Mouse (Mus musculus) stomach, embryonic 16.5 days (tissue): ENCODE data around the gene Robo4. TPM values are rescaled to one million over a fixed set of nuclear protein-coding genes. Genes with fewer than 3 reads are reported as not detected.

Experiments used
- ATAC-seq: fragments of 200-750 bp; cut with Nextera tagmentation; 2 replicates; pipeline ENCODE4 v1.8.0; 2017; ENCODE audit warnings: moderate number of reproducible peaks, moderate TSS enrichment; ENCODE audit not compliant: insufficient read depth, low FRiP score
- H3K27ac ChIP-seq: fragments of 300-500 bp; sonication (generic); 2 replicates; pipeline ENCODE4 v1.5.1; 2014; ENCODE audit warnings: low read length
- H3K27me3 ChIP-seq: fragments of 300-500 bp; sonication (generic); 2 replicates; pipeline ENCODE4 v1.6.1; 2014; ENCODE audit warnings: low read length, control low read depth, mixed read lengths; ENCODE audit not compliant: control insufficient read depth, insufficient read depth
- H3K36me3 ChIP-seq: fragments of 300-500 bp; sonication (generic); 2 replicates; pipeline ENCODE4 v1.6.1; 2014; ENCODE audit warnings: low read length; ENCODE audit not compliant: control insufficient read depth, insufficient read depth
- H3K4me1 ChIP-seq: fragments of 300-500 bp; sonication (generic); 2 replicates; pipeline ENCODE4 v1.6.1; 2014; ENCODE audit warnings: low read length, control low read depth, mixed read lengths; ENCODE audit not compliant: control insufficient read depth, insufficient read depth
- H3K4me2 ChIP-seq: fragments of 300-500 bp; sonication (generic); 2 replicates; pipeline ENCODE4 v1.6.1; 2014; ENCODE audit warnings: low read depth, low read length, mixed read lengths
- H3K4me3 ChIP-seq: fragments of 300-500 bp; sonication (generic); replicated peaks from 2 replicates; pipeline ENCODE4 v1.5.1; 2014; ENCODE audit warnings: mild to moderate bottlenecking, low read length
- H3K9ac ChIP-seq: fragments of 300-500 bp; sonication (generic); 2 replicates; pipeline ENCODE4 v1.6.1; 2014; ENCODE audit warnings: low read length
- H3K9me3 ChIP-seq: fragments of 300-500 bp; sonication (generic); replicated peaks from 2 replicates; pipeline ENCODE4 v1.6.1; 2016; ENCODE audit warnings: low read length, control low read depth; ENCODE audit not compliant: control insufficient read depth
- WGBS: fragments of 180-500 bp; shearing (Covaris S2); extraction: QIAGEN DNeasy Blood & Tissue Kit; methylation state at CpG from one replicate; pipeline ENCODE4 v1.1.7; 2014; 5-methylcytosine and 5-hydroxymethylcytosine counted together
- polyA plus RNA-seq: library from polyadenylated mRNA; unstranded; fragments of >200 nt; fragmentation: Nextera tagmentation; extraction: Ambion mirVana; gene quantifications from 2 replicates; pipeline ENCODE4 v1.2.1, GENCODE M21; 2015

The Robo4 gene
- polyA plus RNA-seq, 1 experiment from 2014 or later, result 13.3 TPM

GRCm38 (mm10) chr9:37414666-37415065 is 13.0 kb downstream of the Robo4 start:
- Histone ChIP-seq H3K36me3 (no peaks in the 10 kb centered on the region), H3K9me3 (no peaks in the 10 kb centered on the region), H3K4me3 (no peak overlapping the region), H3K4me1 (no peaks in the 10 kb centered on the region), H3K27me3 (no peaks in the 10 kb centered on the region), H3K9ac (no peak overlapping the region), H3K27ac (no peak overlapping the region), H3K4me2 (no peak overlapping the region)
- ATAC-seq, result no peak
- WGBS, result 66% methylated on average over 3 of the region's 3 CpGs

GRCm38 (mm10) chr9:37418791-37419190 is 17.1 kb downstream of the Robo4 start:
- ATAC-seq, result no peak
- H3K4me3 ChIP-seq, result no peak overlapping the region
- 73% methylated on average over 4 of the region's 4 CpGs for WGBS
- H3K9me3 ChIP-seq, result no peaks in the 10 kb centered on the region
- no peak overlapping the region for H3K4me2 ChIP-seq
- no peak overlapping the region for H3K9ac ChIP-seq
- no peaks in the 10 kb centered on the region for H3K27me3 ChIP-seq
- no peaks in the 10 kb centered on the region for H3K4me1 ChIP-seq
- H3K36me3 ChIP-seq, result no peaks in the 10 kb centered on the region
- no peak overlapping the region for H3K27ac ChIP-seq

GRCm38 (mm10) chr9:37420676-37421075 is 19.0 kb downstream of the Robo4 start:
- Histone ChIP-seq H3K9me3 (no peaks in the 10 kb centered on the region), H3K27me3 (no peaks in the 10 kb centered on the region), H3K9ac (peak overlapping the region; percentile 55; the same call in 1 of the 2 replicates), H3K4me3 (peak overlapping the region; percentile 40), H3K27ac (no peak overlapping the region), H3K36me3 (no peaks in the 10 kb centered on the region), H3K4me1 (no peaks in the 10 kb centered on the region), H3K4me2 (peak overlapping the region; percentile 57)
- WGBS, result under 1% methylated on average over 27 of the region's 27 CpGs
- peak; percentile 95 for ATAC-seq

GRCm38 (mm10) chr9:37421239-37421638 is 19.5 kb downstream of the Robo4 start:
- Histone ChIP-seq H3K27me3 (no peaks in the 10 kb centered on the region), H3K9me3 (no peaks in the 10 kb centered on the region), H3K4me2 (peak overlapping the region; percentile 57), H3K4me3 (peak overlapping the region; percentile 40), H3K36me3 (no peaks in the 10 kb centered on the region), H3K9ac (no peak overlapping the region), H3K4me1 (no peaks in the 10 kb centered on the region), H3K27ac (no peak overlapping the region)
- 0 out of 2 replicates have a peak, but pooled peaks have one; percentile 18 for ATAC-seq
- 22% methylated on average over 12 of the region's 12 CpGs for WGBS

- Histone ChIP-seq H3K9me3 (no peaks in the 10 kb centered on the region), H3K4me1 (peaks cover 4% of the 10 kb centered on the region; the same call in 1 of the 2 replicates), H3K27me3 (peaks cover 56% of the 10 kb centered on the region), H3K36me3 (no peaks in the 10 kb centered on the region), H3K9ac (no peak overlapping the region), H3K27ac (no peak overlapping the region), H3K4me3 (no peak overlapping the region), H3K4me2 (no peak overlapping the region)
- ATAC-seq, result no peak
- 17% methylated on average over 26 of the region's 26 CpGs for WGBS
Observed at GRCm38 (mm10) chr9:37429326-37429725, 27.6 kb downstream of the Robo4 start.

- H3K4me2 ChIP-seq, result peak overlapping the region; percentile 44
Observed at GRCm38 (mm10) chr9:37430582-37430981, 28.9 kb downstream of the Robo4 start.

GRCm38 (mm10) chr9:37432026-37432666 is 30.4 kb downstream of the Robo4 start:
- Histone ChIP-seq H3K4me3 (peak overlapping the region; percentile 27; the same call in 1 of the 2 replicates), H3K27ac (no peak overlapping the region), H3K36me3 (no peaks in the 10 kb centered on the region), H3K9ac (no peak overlapping the region), H3K9me3 (no peaks in the 10 kb centered on the region), H3K4me1 (peaks cover 4% of the 10 kb centered on the region; the same call in 1 of the 2 replicates), H3K27me3 (peaks cover 75% of the 10 kb centered on the region), H3K4me2 (0 out of 2 replicates have a peak overlapping the region, but pooled peaks have one; percentile 34)
- ATAC-seq, result peak; percentile 35; the same call in 1 of the 2 replicates
- 2% methylated on average over 16 of the region's 17 CpGs for WGBS

More at GRCm38 (mm10) chr9:37430582-37430981, 28.9 kb downstream of the Robo4 start:
- Histone ChIP-seq H3K9me3 (no peaks in the 10 kb centered on the region), H3K36me3 (no peaks in the 10 kb centered on the region), H3K27me3 (peaks cover 69% of the 10 kb centered on the region), H3K4me3 (peak overlapping the region; percentile 22; the same call in 1 of the 2 replicates), H3K27ac (no peak overlapping the region), H3K9ac (no peak overlapping the region), H3K4me1 (peaks cover 4% of the 10 kb centered on the region; the same call in 1 of the 2 replicates)
- peak; percentile 64; the same call in 1 of the 2 replicates for ATAC-seq
- WGBS, result 1% methylated on average over 12 of the region's 12 CpGs

GRCm38 (mm10) chr9:37432720-37433421 is 31.2 kb downstream of the Robo4 start, which contains the start of gene Robo3:
TSS of gene Robo3 (minus strand) at chr9:37433246.
- no peak within 1 kb of the TSS for H3K27ac ChIP-seq
- ATAC-seq, result no peak
- peak within 1 kb of the TSS; percentile 34 for H3K4me2 ChIP-seq
- H3K9me3 ChIP-seq, result no peaks in the 10 kb centered on the region
- WGBS, result under 1% methylated on average over 37 of the region's 40 CpGs
- peaks cover 75% of the 10 kb centered on the region for H3K27me3 ChIP-seq
- no peaks in the 10 kb centered on the region for H3K36me3 ChIP-seq
- no peak within 1 kb of the TSS for H3K9ac ChIP-seq
- peak within 1 kb of the TSS; percentile 27 for H3K4me3 ChIP-seq
- H3K4me1 ChIP-seq, result peaks cover 4% of the 10 kb centered on the region; the same call in 1 of the 2 replicates
